Mouse (Mus musculus) forebrain, embryonic 11.5 days (tissue): ENCODE results near the gene Chrm1. TPM values are rescaled to one million over a fixed set of nuclear protein-coding genes. Genes with fewer than 3 reads are reported as not detected.

Experiments used
- ATAC-seq: fragments of 200-750 bp; cut with Nextera tagmentation; replicated peaks from 2 replicates; pipeline ENCODE4 v1.8.0; 2017; ENCODE audit warnings: moderate TSS enrichment; ENCODE audit not compliant: low FRiP score
- DNase-seq: peaks from one replicate; pipeline ENCODE4 v3.0.0-alpha.2; 2017; ENCODE audit warnings: low spot score
- H3K27ac ChIP-seq: fragments of 300-500 bp; sonication (generic); 2 replicates; pipeline ENCODE4 v1.5.1; 2014; ENCODE audit warnings: low read depth, low read length
- H3K27me3 ChIP-seq: fragments of 300-500 bp; sonication (generic); 2 replicates; pipeline ENCODE4 v1.6.1; 2014; ENCODE audit warnings: mild to moderate bottlenecking, low read length, mixed read lengths; ENCODE audit not compliant: control insufficient read depth, insufficient read depth
- H3K36me3 ChIP-seq: fragments of 300-500 bp; sonication (generic); 2 replicates; pipeline ENCODE4 v1.6.1; 2014; ENCODE audit warnings: mild to moderate bottlenecking, low read length, moderate library complexity, mixed read lengths; ENCODE audit not compliant: control insufficient read depth, insufficient read depth
- H3K4me1 ChIP-seq: fragments of 300-500 bp; sonication (generic); replicated peaks from 2 replicates; pipeline ENCODE4 v1.6.1; 2014; ENCODE audit warnings: low read length, mixed read lengths; ENCODE audit not compliant: control insufficient read depth, insufficient read depth
- H3K4me2 ChIP-seq: fragments of 300-500 bp; sonication (generic); 2 replicates; pipeline ENCODE4 v1.6.1; 2014; ENCODE audit warnings: low read depth, mild to moderate bottlenecking, low read length, moderate library complexity, mixed read lengths; ENCODE audit not compliant: severe bottlenecking
- H3K4me3 ChIP-seq: fragments of 300-500 bp; sonication (generic); 2 replicates; pipeline ENCODE4 v1.5.1; 2014; ENCODE audit warnings: low read depth, low read length
- H3K9ac ChIP-seq: fragments of 300-500 bp; sonication (generic); 2 replicates; pipeline ENCODE4 v1.6.1; 2014; ENCODE audit warnings: low read length
- H3K9me3 ChIP-seq: fragments of 300-500 bp; sonication (generic); 2 replicates; pipeline ENCODE4 v1.6.1; 2016; ENCODE audit warnings: low read length, mixed read lengths; ENCODE audit not compliant: control insufficient read depth
- WGBS: fragments of 180-500 bp; shearing (Covaris S2); extraction: QIAGEN DNeasy Blood & Tissue Kit; methylation state at CpG from one replicate; pipeline ENCODE4 v1.1.7; 2014; 5-methylcytosine and 5-hydroxymethylcytosine counted together
- polyA plus RNA-seq: library from polyadenylated mRNA; unstranded; fragments of >200 nt; fragmentation: Nextera tagmentation; extraction: Ambion mirVana; gene quantifications from 2 replicates; pipeline ENCODE4 v1.2.1, GENCODE M21; 2014

The Chrm1 gene
- 0.13 TPM in 1 of 2 replicates, not detected in the other for polyA plus RNA-seq

DNA sequence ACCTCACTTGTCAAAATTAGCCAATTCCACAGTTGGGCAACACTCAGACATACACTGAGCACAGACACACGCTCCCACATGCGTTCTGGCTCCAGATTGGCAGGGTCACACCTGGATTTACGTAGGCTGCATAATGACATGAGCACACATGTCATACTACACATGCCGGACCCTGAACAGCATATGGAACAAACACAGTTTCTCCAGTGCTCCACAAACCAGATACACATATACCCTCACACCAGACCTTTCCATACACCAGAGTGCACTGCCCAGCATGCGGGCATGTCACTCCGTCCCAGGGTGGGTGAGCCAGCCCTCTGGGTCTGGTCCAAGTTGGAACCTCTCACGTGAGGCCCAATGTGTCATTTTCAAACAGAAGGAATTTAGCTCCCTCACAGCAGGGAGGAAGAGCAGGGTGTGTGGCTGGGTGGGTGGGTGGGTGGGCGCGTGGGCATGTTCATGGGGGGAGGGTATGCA lies at the start of gene Chrm1:
TSS of gene Chrm1 (plus strand) at position 430 of the 480 bp plus-strand sequence.
- no peak within 1 kb of the TSS for H3K9ac ChIP-seq
- WGBS: 79% methylated on average over 9 of the region's 9 CpGs
- H3K36me3 ChIP-seq: no peaks in the 10 kb centered on the region
- no peak within 1 kb of the TSS for H3K27ac ChIP-seq
- no peaks in the 10 kb centered on the region; the same call in 1 of the 2 replicates for H3K4me1 ChIP-seq
- no peak within 1 kb of the TSS for H3K4me3 ChIP-seq
- no peak within 1 kb of the TSS for H3K4me2 ChIP-seq
- DNase-seq (no peak), ATAC-seq (no peak)
- no peaks in the 10 kb centered on the region for H3K9me3 ChIP-seq
- H3K27me3 ChIP-seq: peaks cover 2% of the 10 kb centered on the region; the same call in 1 of the 2 replicates

DNA sequence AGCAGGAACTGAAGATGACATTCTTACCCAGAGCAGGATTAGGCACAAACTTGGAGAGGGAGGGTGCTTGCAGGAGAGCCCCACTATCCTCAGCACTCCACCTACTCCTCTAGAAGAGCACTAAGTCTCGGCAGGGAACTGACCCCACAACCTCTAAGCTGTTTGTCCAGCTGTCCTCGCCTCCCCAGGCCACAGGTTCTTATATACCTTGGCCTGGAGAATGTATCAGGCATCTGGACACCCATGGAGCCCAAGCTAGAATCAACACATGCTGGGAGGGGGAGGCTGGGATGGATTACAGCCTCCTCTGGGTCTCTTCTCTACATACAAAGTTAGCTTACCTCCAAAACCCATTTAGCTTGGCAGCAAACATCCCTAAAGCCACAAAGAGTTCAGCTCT lies 49.2 kb upstream of the Chrm1 start:
- Histone ChIP-seq H3K27me3 (no peaks in the 10 kb centered on the region), H3K27ac (no peak overlapping the region), H3K4me3 (no peak overlapping the region), H3K9me3 (no peaks in the 10 kb centered on the region), H3K36me3 (no peaks in the 10 kb centered on the region), H3K4me2 (no peak overlapping the region), H3K9ac (no peak overlapping the region), H3K4me1 (no peaks in the 10 kb centered on the region)
- WGBS: 54% methylated on average over 2 of the region's 2 CpGs
- ATAC-seq: no peak
- DNase-seq: no peak

DNA sequence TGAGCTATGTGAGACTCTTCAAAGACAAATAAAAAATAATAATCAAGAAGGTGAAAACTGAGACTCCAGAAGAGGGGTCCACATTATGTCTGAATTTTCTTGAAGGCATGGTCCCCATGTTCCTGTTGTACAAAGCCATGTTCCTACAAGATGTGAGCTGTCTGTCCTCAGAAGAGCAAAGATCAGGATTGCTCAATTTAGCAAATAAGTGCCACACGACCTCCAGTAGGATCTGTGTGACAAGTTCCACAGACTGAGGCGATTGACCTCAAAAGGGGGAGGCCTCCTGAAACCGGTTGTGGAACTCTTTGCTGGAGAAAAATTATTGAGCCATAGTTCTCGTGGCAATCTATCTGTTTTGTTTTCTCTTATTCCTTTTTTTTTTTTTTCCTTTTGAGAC lies 47.3 kb upstream of the Chrm1 start:
- no peak for DNase-seq
- Histone ChIP-seq H3K27me3 (no peaks in the 10 kb centered on the region), H3K4me2 (no peak overlapping the region), H3K9me3 (no peaks in the 10 kb centered on the region), H3K4me1 (no peaks in the 10 kb centered on the region), H3K27ac (no peak overlapping the region), H3K9ac (no peak overlapping the region), H3K4me3 (no peak overlapping the region), H3K36me3 (no peaks in the 10 kb centered on the region)
- no peak for ATAC-seq
- WGBS: 72% methylated on average over 4 of the region's 4 CpGs

DNA sequence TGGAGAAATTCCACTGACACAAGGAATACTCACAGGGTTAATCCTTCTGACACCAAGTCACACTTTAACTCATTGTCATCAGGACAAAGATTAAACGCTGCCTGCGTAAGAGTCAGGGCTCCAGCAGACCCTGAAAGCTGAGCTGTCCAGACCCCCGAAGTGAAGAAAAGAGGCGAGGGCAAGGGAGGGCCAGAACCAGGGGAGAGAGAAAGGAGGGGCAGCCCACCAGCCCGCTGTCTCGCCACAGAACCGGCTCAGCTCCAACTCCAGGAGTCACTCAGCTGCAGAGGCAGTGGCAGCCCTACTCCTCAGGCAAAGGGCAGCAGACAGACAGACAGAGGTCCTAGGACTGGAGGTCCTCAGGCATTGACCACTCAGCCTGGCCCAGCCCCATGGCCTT lies 45.7 kb upstream of the Chrm1 start, which contains the start of gene Slc22a6:
TSS of gene Slc22a6 (plus strand) at position 136 of the 400 bp plus-strand sequence.
- H3K27ac ChIP-seq: no peak within 1 kb of the TSS
- no peak for DNase-seq
- H3K4me2 ChIP-seq: no peak within 1 kb of the TSS
- no peaks in the 10 kb centered on the region for H3K36me3 ChIP-seq
- no peak within 1 kb of the TSS for H3K9ac ChIP-seq
- WGBS: 7% methylated on average over 7 of the region's 7 CpGs
- H3K4me1 ChIP-seq: no peaks in the 10 kb centered on the region
- H3K27me3 ChIP-seq: no peaks in the 10 kb centered on the region
- ATAC-seq: no peak
- H3K4me3 ChIP-seq: no peak within 1 kb of the TSS
- no peaks in the 10 kb centered on the region for H3K9me3 ChIP-seq

DNA sequence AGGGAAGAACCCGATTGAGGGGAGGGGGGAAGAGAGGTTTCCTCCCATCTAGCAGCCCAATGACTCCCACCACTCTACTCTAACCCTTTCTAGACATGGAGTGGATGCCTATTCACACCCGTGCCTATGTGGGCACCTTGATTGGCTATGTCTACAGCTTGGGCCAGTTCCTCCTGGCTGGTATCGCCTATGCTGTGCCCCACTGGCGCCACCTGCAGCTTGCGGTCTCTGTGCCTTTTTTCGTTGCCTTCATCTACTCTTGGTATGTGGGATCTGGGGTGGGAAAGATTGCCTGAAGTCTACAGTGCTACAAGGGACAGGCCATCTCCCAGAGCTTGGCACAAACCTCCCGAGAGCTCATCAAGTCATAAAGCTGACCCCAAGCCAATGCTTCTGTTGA lies 42.5 kb upstream of the Chrm1 start:
- Histone ChIP-seq H3K4me2 (no peak overlapping the region), H3K36me3 (no peaks in the 10 kb centered on the region), H3K4me1 (no peaks in the 10 kb centered on the region), H3K9me3 (no peaks in the 10 kb centered on the region), H3K27ac (no peak overlapping the region), H3K4me3 (no peak overlapping the region), H3K27me3 (no peaks in the 10 kb centered on the region), H3K9ac (no peak overlapping the region)
- WGBS: 95% methylated on average over 7 of the region's 7 CpGs
- DNase-seq: no peak
- no peak for ATAC-seq

DNA sequence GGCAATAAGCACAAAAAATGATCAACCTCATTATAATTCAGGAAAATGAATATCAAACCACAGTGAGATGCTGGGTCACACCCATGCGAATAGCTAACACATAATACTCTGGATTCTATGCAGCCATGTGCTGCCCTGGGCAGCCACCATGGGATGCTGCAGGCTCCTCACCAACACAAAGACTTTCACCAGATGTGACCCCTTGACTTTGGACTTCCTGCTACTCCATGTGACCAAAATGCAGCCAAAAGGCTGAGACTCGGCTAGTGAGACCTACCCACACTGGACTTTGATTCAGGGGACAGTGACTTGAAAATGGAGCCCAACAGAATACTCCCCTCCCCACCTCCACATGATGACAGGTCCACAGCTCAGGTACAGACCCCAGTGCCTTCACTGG lies 33.3 kb upstream of the Chrm1 start:
- 78% methylated on average over 2 of the region's 2 CpGs for WGBS
- Histone ChIP-seq H3K27ac (no peak overlapping the region), H3K27me3 (no peaks in the 10 kb centered on the region), H3K4me2 (no peak overlapping the region), H3K9ac (no peak overlapping the region), H3K36me3 (no peaks in the 10 kb centered on the region), H3K9me3 (no peaks in the 10 kb centered on the region), H3K4me3 (no peak overlapping the region), H3K4me1 (no peaks in the 10 kb centered on the region)
- DNase-seq (no peak), ATAC-seq (no peak)

DNA sequence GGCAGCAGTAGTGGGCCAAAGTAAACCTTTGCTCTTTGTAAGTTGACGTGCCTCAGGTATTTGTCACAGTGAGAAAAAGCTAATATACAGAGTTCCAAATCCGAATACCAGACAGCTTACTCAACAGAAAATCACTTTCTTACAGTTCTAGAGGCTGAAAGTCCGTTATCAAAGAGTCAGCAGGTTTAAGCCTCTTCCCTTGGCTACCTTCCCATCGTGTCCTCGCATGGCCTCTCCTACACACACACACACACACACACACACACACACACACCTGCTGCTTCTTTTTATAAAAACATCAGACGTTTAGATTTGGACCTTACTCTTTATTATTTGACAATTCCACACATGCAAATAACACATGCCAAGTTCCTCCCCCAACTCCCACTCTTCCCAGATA lies 32.8 kb upstream of the Chrm1 start:
- Histone ChIP-seq H3K36me3 (no peaks in the 10 kb centered on the region), H3K4me3 (no peak overlapping the region), H3K27ac (no peak overlapping the region), H3K4me1 (no peaks in the 10 kb centered on the region), H3K9ac (no peak overlapping the region), H3K9me3 (no peaks in the 10 kb centered on the region), H3K4me2 (no peak overlapping the region), H3K27me3 (no peaks in the 10 kb centered on the region)
- DNase-seq: no peak
- ATAC-seq: no peak
- 83% methylated on average over 6 of the region's 6 CpGs for WGBS

DNA sequence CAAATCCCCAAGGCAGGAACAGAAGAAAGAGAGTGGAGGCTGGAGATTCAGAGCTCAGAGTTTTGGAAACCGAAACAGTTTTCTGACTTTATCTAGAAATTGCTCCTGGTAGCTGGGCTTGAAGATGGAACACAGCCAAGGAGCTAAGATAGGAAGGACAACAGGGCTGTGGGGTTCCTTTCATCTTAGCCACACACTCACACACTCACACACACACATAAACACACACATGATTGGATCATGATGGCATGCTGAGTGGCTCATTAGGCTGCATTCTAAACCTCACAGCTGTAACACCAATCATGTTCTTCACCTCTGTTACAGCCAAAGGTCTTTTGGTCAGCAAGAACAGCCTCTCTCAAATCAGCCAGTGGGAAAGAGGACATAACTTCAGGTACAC lies 31.6 kb upstream of the Chrm1 start:
- 90% methylated on average over 1 of the region's 1 CpGs for WGBS
- DNase-seq: no peak
- Histone ChIP-seq H3K9ac (no peak overlapping the region), H3K4me2 (no peak overlapping the region), H3K27me3 (no peaks in the 10 kb centered on the region), H3K4me3 (no peak overlapping the region), H3K4me1 (no peaks in the 10 kb centered on the region), H3K27ac (no peak overlapping the region), H3K36me3 (no peaks in the 10 kb centered on the region), H3K9me3 (no peaks in the 10 kb centered on the region)
- ATAC-seq: no peak

DNA sequence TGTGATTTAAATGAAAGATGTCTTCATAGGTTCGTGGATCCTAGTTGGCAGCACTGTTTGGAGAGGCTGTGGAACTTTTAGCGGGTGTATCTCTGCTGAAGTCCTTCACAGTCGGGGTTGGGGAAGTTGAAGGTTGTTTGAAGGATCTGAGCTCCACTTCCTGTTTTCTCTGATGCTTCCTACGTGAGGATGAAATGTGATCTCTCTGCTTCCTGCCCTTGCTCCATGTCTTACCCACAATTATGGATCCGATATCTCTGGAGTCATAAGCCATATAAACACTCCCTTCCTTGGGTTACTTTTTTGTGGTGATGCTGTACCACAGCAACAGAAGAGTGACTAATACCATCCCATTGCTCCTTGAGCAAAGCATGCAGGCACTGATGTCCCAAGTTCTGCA lies 21.5 kb upstream of the Chrm1 start:
- Histone ChIP-seq H3K4me1 (no peaks in the 10 kb centered on the region), H3K27me3 (no peaks in the 10 kb centered on the region), H3K9me3 (no peaks in the 10 kb centered on the region), H3K36me3 (no peaks in the 10 kb centered on the region), H3K4me2 (no peak overlapping the region), H3K27ac (no peak overlapping the region), H3K4me3 (no peak overlapping the region), H3K9ac (no peak overlapping the region)
- 74% methylated on average over 5 of the region's 5 CpGs for WGBS
- ATAC-seq (no peak), DNase-seq (no peak)
